Mouse (Mus musculus) adrenal gland, adult 18-20 months (tissue): ENCODE measurements around the gene Dnah2. TPM values are rescaled to one million over a fixed set of nuclear protein-coding genes. Genes with fewer than 3 reads are reported as not detected.

ENCODE experiments used
- DNase-seq, 2 experiments: peaks; one replicate each; pipeline ENCODE4 v3.0.0; 2021 to 2022; ENCODE audit warnings: low spot score in 2 of 2
- total RNA-seq, 2 experiments: library from RNA; stranded (reverse); gene quantifications; 1 replicate in 1 of 2; 2 replicates in 1 of 2; pipeline ENCODE4 v1.2.3; 2021

The Dnah2 gene
- total RNA-seq, 2 experiments from 2014 or later = 0.13 TPM

DNA sequence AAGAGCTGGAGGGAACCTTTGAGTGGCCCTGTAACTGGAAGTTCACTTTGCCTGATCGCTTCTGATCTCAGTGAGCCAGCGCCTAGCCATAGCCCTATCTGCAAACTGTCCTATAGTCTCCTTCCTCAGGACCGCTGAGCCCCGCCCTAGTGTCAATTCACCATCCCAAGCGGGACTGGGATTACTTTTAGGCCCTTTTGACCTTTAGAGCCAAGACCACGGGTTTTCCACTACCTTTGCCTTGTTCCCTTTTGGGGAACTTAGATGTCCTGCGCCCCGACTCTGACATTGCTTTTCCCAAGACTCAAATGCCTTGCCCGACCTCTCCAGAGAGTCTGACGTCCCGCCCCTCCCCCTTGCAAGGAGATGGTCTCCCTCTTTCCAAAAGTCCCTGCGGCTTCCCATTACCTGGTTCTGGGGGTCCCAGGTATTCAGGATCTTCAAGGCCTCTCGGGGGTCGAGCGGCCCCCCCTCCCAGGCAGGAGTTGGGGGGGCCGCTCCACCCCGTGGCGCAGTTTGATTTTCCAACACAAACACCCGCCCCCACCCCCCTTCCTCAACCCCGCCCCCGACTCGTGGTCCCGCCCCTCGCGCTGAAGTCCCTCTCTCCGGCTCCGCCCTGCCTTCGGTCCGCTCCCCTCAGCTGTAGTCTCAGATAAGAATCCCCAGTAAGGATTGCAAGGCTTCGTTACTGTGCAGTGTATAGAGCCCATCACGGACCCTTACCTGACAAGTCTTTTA, 128.9 kb downstream of the Dnah2 start:
- DNase-seq = no peak

DNA sequence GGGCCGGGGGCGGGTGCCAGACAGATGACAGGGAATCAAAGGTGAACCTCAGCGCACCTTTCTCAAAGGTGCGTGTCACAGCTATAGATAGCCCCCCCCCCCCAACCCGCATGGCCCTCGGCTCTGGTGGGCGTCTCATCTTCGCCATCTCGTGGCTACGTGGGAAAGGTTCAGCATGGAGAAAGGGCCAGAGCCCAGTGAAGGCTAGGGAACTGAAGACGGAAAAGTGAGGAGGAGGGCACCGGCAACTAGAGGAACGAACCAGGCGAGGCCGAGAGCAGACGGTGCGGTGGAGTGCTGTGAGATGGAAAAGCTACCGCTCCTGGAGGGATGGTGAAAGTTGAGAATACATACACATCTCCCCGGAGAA, 129.5 kb downstream of the Dnah2 start:
- DNase-seq = no peak

DNA sequence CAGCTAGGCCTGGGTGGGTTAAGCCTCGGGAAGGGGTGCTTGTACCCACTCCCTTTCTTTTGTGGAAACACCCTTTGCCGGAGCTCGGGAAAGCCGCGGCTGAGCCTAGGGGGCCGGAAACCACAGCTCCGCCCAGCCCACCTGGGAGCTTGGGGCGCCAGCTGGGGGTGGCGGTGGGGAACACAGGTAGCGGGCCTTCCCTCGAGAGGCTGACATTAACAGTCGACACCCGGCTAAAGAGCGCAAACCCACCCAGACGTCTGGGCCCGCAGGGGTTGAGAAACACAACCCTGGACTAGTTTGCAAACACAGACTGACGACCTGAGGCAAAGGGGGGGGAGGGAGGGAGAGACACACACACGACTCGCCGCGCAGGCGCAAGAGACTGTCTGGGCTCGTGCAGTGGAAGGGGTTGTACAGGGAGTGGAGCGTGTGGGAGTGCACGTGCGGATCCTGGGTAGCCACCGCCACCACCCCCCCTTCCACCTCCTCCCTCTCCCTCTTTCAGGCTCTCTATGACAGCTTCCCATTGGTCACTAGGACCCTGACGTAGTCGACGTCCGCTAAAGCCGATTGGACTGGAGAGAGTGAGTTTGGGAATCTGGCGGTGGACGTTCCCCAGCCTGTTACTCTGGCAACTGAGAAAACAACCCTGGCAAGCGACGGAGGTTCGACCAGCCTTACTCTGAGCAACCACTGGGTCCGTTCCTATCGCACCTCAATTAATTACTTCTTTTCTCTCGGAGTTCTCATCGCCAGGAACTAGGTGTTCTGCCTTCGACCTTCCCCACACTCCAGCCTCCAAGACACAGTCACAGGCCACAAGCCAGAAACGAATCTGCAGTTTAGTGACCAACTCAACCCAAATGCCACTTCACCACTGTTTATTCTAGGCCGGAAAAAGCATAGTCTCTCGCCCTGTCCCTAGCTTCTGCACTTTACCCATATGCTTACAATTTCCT, 130.1 kb downstream of the Dnah2 start:
- peak; percentile 70 to 75 for DNase-seq

DNA sequence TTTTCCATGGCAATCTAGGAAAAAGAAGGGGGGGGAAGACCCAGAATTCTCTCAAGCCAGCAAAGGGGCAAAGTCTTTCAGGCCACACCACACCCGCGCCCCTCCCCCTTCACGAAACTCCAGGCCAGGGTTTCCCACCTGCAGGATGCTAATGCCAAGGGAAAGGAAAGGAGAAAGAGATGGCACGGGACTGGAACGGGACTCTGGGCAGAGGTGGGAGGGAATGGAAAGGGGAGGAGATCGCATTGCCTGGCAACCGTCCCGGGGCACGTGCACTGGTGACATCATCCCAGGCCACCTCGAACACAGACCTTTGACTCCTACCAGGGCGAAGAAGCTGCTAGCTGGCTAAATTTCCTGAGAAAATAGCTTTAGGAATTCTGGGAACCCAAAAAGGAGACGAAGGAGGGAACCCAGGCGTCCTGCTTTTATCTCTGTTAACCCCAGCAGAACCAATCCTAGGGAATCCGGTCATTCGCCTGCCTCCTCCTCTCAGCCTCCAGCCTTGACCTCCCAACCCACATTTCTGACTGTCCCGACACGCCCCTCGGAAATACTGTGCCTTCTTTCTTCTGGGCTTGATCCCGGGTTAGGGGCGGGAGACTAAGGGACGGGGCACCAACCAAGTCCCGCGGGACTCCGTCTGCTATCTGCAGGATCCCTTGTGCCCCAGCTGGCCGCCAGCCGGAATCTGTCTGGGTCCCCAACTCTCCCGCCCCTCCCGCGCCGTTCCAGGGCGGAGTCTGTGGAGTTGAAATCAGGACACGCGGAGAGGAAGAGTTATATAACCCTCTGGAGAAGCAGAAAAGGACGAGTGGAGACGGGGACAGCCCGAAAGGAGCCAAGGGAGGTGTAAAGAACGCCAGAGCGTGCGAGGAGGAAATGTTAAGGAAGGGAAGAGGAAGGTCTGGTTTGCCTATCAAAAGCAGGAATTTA, 131.2 kb downstream of the Dnah2 start:
- DNase-seq = peak; percentile 92 to 95

DNA sequence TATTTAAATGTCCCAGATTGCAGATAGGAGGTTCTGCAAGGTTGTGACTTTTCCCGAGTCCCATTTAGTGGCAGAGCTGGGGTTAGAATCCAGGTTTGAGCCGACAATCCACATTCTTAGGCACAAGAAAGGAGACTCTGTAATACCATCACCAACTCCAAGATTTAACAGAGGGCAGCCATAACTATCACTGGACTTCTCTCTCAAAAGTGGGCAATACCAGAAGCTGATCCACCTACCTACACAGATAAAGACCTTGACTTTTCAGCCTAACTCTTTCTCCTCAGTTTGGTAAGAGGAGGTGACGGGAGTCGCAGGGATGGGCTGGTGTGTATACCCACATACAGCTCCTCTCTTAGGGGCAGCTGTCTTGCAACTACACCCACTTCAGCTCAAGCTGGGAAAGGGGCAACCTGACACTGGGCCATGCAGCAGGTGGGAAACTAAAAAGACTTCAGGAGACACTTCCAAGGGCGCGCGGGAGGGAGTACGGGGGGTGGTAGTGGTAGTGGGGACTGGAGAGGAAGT, 131.9 kb downstream of the Dnah2 start:
- no peak for DNase-seq

DNA sequence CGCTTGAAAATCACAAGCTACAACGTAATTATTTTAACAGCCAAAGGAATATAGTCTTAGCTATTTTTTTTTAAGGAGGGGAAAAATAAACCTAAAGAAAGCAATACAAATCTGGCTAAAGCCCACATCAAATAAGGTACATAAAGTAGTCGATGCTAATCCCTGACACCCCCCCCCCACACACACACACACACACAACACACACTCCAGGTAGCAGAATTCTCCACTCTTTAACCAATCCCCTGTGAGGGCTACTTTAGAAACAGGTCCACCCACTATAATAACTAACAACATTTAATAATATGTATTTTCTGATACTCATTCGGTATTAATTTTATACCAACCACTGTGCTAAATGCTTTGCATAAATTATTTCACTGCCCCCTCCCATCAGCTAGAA, 132.4 kb downstream of the Dnah2 start:
- DNase-seq = no peak

DNA sequence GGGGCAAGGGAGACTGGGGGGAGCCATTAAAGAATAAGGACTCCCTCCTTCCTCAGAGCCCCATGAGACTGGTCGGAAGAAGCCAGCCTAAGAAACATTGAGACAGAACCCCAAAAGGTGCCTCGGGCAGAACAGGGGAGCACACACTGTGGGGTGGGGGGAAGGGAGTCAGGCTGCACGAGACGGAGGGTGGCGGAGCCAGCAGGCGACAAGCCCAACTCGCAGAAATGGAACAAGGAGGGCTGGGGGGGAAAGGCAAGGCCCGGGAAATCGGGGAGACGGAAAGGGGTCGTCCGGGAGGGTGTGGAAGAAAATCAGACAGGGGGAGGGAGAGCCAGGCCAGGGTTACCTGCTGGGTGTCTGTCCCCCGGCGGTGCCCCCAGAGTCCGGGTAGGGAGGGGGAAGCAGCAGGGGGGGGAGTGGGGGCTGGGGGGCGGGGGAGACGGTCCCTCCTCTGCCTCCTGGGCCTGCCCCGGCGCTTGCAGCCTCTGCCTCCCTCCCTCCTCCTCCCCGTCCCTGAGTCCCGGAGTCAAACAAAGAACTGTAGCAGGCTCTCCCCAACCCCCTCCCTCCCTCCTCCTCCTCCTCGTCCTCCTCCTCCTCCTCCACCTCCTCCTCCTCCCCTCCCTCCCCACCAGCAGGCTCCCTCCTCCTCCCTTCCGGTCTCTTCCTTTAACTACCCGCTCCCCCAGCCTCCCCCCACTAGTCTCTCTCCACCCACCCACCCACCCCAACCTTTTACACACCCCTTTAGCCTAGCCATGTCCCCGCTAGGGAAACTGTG, 133.1 kb downstream of the Dnah2 start:
- peak in 1 of 2 experiments; percentile 38 for DNase-seq

DNA sequence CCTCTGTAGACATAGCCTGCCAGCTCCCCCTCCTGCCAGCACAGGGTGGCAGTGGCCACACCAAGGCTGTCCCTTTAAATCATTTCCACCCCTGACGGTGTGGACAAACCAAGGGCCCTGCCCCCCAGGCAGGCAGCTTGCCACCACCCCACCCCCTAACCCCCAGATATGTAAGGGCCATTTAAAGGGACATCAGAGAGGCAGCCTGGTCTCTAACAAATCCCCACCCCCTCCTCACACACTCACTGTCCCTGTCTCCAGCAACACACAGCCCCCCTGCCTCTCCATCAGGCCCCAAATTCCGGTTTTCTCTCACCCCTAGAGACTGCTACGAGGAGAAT, 133.6 kb downstream of the Dnah2 start:
- peak in 1 of 2 experiments; percentile 37 for DNase-seq

DNA sequence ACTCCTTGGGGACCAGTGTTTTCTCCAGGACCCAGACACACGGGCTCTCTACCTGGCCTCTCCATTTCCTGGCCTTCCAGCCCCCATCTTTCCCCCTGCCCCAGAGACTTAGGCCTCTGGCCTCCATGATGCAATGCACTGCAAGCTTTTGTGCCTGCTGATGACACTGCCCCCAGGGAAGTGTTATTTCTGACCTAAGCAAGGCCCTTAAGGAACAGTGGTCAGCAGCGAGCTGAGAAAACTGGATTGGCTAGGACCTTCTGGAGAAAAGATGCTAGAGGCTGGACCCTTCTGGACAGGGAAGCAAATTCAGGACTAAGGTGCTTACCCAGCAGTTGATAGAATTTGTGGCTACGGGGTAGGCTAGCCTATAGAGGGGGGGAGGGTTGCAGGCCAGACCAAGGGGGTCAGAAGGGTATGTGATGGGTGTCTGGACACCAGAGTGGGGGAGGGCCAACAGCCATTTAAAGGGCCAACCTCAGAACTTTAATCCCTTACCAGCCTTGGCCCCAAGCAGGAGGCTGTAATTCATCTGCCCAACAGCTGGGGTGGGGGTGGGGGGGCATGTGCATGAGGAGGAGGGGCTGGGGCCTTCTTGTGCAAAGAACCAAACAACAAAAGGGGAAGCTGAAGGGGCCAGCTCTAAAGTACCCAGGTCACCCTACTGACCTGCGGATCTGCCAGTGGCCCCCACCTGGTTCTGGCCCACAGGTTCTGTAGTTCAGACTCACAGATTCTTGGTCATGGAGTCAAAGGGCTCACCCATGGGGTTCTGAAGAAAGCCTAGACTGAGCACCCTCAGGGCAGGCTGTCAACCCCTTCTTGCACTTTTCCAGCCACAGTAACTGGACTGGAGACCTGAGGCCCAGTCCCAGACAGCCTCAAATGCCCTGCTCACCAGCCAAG, 134.2 kb downstream of the Dnah2 start:
- DNase-seq = peak in 1 of 2 experiments; percentile 24

DNA sequence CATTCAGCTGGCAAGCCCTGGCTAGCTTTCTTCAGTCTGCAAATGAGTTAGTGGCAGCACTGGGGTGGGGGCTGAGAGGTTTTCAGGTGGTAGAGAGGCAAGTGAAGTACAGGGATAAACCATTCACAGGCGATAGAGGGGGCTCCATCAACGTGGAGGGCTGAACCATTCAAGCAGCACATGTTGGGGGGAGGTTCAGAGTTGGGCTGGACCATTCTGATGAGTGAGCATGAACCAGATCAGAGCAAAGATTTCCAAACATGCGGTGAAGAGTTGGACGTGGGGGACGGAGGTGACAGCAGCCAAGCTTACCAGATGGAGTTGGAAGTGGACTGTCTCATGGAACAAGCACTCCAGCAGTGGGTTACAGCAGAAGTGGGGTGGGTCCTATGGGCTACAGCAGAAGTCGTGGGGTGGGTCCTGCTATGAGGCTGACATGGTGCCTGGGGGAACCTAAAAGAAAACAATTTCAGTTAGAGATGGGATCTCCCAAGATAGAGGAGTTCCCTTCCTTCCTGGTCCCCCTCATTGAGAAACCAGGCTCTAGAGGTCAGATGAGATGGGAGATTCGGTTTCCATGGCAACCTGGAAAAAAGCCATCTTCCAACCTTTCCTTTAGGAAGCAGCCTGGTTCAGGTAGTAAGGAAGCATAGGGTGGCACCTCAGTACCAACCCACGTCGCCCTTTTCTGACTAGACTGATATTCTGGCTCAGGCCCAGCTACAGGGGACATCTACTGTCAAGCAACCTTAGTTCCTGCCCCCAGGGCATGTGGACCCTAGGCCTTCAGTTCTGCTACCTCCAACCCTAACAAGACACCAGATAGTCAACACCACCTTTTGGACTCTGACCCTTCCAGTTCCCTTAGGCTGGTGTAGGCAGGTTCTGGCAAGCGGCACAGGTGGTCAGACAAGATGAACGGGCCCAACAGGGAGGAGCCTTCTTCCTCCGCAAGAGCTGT, 135.4 kb downstream of the Dnah2 start, which contains the start of gene Kdm6b:
TSS of gene Kdm6b (minus strand) at position 455 of the 961 bp plus-strand sequence.
- DNase-seq = no peak

DNA sequence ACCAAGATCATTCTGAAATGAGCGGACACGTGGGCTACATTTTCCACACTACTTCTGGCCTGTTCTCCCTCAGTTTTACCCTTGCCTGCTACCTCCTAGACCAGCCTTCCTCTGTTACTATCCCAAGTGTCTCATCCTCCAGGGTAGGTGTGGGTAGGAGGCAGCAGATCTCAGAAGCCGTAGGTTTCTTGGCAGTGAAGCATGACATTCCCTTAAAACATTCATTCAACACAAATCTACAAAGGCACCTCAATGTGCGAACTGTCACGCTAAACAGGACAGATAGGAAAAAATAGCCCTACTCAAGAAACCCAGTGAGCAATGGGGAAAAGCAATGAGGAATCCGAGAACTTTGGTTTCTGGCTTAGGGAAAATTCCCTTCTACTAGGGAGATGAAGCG, 136.4 kb downstream of the Dnah2 start:
- DNase-seq = no peak

DNA sequence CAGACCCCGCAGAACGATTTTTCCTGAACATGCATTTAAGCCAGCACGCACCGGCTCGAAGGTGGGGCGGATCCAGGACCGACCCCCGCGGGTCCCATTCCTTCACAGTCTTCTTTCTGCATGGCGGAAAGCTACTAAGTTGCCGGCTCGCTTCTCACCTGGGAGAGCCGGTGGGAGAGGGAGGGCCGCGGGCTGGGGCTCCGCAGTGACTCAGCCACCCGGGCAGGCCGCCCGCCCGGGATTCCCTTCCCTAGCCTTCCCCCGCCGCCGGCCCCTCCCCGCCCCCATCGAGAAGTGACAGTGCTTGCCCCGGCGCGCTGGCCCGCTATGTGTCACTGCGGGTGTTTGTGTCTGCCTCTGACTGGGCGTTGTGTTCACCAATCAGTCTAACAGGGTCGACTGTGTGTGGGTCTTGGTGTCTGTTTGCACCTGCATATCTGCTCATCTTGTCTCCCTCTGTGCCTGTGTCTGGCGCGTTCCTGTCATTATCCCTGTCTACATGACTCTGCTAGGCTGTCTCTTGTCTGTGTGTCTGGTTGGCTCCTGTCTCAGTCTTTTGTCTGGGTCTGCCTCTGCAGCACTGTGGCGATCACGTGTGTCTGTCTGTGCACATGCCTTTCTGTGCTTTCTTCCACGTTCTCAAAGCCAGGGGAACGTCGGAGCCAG, 137.2 kb downstream of the Dnah2 start:
- peak; percentile 78 to 80 for DNase-seq

DNA sequence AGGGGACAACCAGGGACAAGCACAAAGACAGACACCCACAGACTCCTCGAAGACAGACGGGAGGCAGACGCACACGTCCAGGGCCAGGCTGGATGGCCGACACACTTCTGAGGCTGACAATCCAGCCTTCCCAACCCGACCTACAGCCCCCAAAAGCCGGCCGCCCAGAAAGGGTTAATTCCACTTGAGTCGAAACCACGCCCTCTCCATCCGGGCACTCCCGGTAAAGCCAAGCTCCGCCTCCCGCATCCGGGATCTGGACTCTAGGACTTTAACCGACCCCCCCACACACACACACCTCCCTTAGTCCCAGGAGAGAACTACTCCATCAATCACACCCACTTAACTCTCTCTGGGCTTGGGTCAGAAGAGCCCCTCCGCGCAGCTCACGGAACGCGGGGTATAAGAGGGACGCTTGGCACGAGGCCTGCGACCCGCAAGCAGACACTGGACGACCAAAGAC, 137.8 kb downstream of the Dnah2 start:
- DNase-seq = peak; percentile 91 to 92

DNA sequence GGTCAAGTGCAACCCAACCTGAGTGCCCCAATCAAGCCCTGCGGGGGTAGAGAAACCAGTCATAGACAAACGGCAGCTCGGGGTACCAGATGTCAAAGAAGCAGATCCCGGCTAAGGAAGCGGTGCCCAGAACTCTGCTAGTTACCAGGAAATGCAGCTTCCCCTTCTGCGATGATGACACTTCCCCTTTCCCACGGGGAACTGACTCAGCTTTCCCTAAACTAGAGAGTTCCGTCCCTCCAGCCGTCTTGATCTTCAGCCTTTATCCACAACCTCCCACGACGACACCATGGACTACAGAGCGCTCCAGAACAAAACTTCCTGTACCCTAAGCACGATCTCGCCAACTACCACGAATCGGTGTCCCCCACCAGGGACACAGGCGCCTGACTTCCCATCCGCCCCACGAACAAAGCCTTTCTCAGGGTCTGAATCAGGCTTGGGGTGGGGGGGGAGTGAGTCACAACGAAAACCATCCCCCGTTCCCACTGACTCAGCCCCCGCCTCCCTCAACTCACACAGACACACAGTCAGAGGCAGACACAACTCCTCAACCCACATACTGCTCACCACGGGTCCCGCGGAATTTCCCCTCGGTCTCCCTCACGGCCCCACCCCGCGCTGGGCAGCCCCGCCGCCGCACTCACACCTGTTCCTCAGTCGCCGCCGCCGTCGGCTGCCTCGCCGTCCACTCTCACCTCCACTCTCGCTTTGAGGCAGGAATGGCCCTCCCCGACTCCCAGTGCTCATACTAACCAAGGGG, 138.4 kb downstream of the Dnah2 start:
- DNase-seq = peak; percentile 66 to 68

DNA sequence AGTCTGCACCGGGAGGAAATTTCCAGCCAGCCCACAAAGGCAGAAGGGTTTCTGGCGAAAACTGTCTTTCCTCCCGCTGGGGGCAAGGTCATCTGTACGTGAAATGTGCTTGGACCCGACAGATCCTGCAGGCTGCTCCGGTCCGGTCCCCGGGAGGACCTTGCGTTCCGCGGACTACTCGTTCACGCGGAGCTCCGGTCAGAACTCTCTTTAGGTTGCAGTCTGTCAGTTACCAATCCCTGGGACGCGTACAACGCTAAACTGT, 138.9 kb downstream of the Dnah2 start:
- DNase-seq = no peak

DNA sequence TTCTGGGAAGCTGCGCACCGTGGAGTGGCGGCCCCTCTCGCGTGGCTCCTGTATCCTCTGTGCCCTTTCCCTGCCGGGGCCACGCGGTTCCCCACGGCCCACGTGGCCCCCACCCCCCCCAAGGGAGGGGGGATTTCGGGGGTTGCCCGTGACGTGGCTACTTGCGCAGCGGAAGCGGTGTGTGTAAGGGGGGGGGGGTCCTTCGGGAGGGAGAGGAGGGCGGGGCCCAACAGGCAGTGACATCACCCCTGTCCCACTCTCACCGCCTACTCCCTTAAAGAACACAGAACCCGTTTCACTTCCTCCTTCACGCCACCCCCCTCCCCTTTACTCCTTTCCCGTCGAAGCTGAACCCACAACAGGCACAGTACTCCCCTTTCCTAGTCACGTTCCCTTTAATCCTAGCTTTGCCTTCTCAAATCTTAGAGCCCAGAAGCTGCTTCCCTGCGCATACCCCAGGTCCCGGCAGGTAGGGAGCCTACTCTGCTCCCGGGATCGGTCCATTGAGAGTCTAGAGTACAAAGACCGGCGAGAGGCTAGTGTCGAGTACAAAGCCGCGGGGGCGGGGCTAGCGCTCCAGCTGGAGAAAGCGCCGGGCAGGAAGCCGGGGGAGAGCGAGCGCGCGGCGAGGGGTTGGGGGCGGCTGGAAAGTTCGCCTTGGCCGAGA, 139.4 kb downstream of the Dnah2 start:
- peak; percentile 79 to 81 for DNase-seq
